ENCODE assay signal across 11 mouse cellular contexts in genomic region chr9:14631729-14632128, GRCm38 (mm10). TPM values are rescaled to one million over a fixed set of nuclear protein-coding genes. Genes with fewer than 3 reads are reported as not detected.
DNase-seq lines count a peak whose midpoint lies in the region; ATAC-seq lines count a peak whose summit lies in the region.
"Had no signal": no experiment of that assay in that cellular context is flagged by ENCODE, and none has a peak within 500 bp of the region (broad histone marks: within the 10 kb centered on the region; RNA-seq: fewer than 3 reads in every experiment).

No protein-coding gene starts in this region.

- ATAC-seq in heart, embryonic 11.5 days (replicated peaks; ENCODE audit: insufficient number of reproducible peaks, low FRiP score, low TSS enrichment), result no peak

- no peak overlapping the region for H3K27ac ChIP-seq in heart, embryonic 11.5 days (ENCODE audit: low read depth, low read length)
- H3K27ac ChIP-seq: liver, embryonic 14.5 days had no signal

- H3K27me3 ChIP-seq in heart, embryonic 11.5 days (ENCODE audit: control insufficient read depth, insufficient read depth, low read length), result peaks cover 5% of the 10 kb centered on the region; the same call in 1 of the 2 replicates

- no peak overlapping the region for H3K4me2 ChIP-seq in heart, embryonic 11.5 days

- H3K9ac ChIP-seq in heart, embryonic 11.5 days (ENCODE audit: low read depth, low read length), result no peak overlapping the region
- H3K9ac ChIP-seq: liver, embryonic 14.5 days had no signal

- no peak overlapping the region for H3K4me3 ChIP-seq in heart, embryonic 11.5 days (ENCODE audit: low read depth, low read length)

- peak; percentile 47 to 56 for DNase-seq in heart, adult 9 months (ENCODE audit: low spot score in 2 of 2)
- DNase-seq in A20 (ENCODE audit: low read depth, low spot score), result peak; percentile 45
- DNase-seq in gastrocnemius, adult 8-10 months (ENCODE audit: low spot score in 2 of 2), result peak; percentile 66 to 73
- peak; percentile 11 for DNase-seq in mesoderm, embryonic 11.5 days (ENCODE audit: low read depth, low spot score)
- DNase-seq in adrenal gland, postnatal 10 days, result no peak
- no peak for DNase-seq in thymus, postnatal 10 days (ENCODE audit: low spot score in 2 of 2)
- DNase-seq in adrenal gland, postnatal 4 days (ENCODE audit: low spot score in 2 of 2), result no peak
- DNase-seq: cerebellum, adult 9-11 months; kidney, postnatal 10 days had no signal

- no peaks in the 10 kb centered on the region for H3K9me3 ChIP-seq in heart, embryonic 11.5 days (replicated peaks; ENCODE audit: control insufficient read depth, low read length)

- H3K4me1 ChIP-seq in heart, embryonic 11.5 days (ENCODE audit: control insufficient read depth, insufficient read depth, low read length), result peaks cover 17% of the 10 kb centered on the region

- WGBS in heart, embryonic 11.5 days (ENCODE audit: insufficient replicate concordance), result 40% methylated on average over 5 of the region's 5 CpGs

- no peaks in the 10 kb centered on the region for H3K36me3 ChIP-seq in heart, embryonic 11.5 days (ENCODE audit: control insufficient read depth, insufficient read depth, low read length)

RNA-seq across cellular contexts. Expression of gene Amotl1, which starts 13.1 kb away (rescaled TPM):
- 21.3 and 23.8 TPM in 2 replicates for polyA plus RNA-seq in heart, embryonic 11.5 days (2014; fragmentation: Nextera tagmentation; extraction: Ambion mirVana)
- total RNA-seq in gastrocnemius, adult 8-10 months (2022), result 100 to 1,000 TPM; 324 to 412 (median 352) TPM
- 10 to 100 TPM; 40.7 to 60.7 TPM for total RNA-seq in adrenal gland, postnatal 10 days (2021)
- total RNA-seq in adrenal gland, postnatal 4 days (2021), result 10 to 100 TPM; 61.9 to 68.5 TPM

Comparison
In these comparisons a context has a peak if more than half of its experiments do, and no peak if none do; other contexts are left out.
1. DNase-seq: peak in heart, adult 9 months (2 of 2), A20 (single experiment), gastrocnemius, adult 8-10 months (2 of 2) and mesoderm, embryonic 11.5 days (single experiment); none in adrenal gland, postnatal 10 days (single experiment), thymus, postnatal 10 days (0 of 2) and adrenal gland, postnatal 4 days (0 of 2).
2. RNA of gene Amotl1, which starts 13.1 kb away (total RNA-seq): 324 to 412 TPM in gastrocnemius, adult 8-10 months; 61.9 to 68.5 TPM in adrenal gland, postnatal 4 days and 40.7 to 60.7 TPM in adrenal gland, postnatal 10 days; every median in the first group is over 4 times any median in the second.